Mouse (Mus musculus): ENCODE measurements around the gene Slc34a1.

- TF ChIP-seq POLR2A (IDR thresholded peaks at IDR 0.05; ENCODE audit: borderline replicate concordance, extremely low read depth, insufficient read depth, insufficient read length, poor library complexity, severe bottlenecking): no peak
- no peak for TF ChIP-seq CTCF (IDR thresholded peaks at IDR 0.05; ENCODE audit: borderline replicate concordance, extremely low read depth, insufficient read depth, insufficient read length)
Measured at GRCm38 (mm10) chr13:55448131-55448530, 50.1 kb downstream of the Slc34a1 start.

Data from brain, embryonic 14.5 days (tissue).